Mouse (Mus musculus) thymus, adult 2 months (tissue): ENCODE data around the gene Rinl.

Source experiments
- CTCF ChIP-seq: fragments of 200-500 bp; IDR thresholded peaks from 2 replicates; pipeline ENCODE4 v1.5.1; 2012; ENCODE audit warnings: mild to moderate bottlenecking, control low read depth, low read length, moderate library complexity, borderline replicate concordance; ENCODE audit not compliant: control insufficient read depth, poor library complexity, insufficient read depth; ENCODE audit errors: extremely low read depth
- POLR2A ChIP-seq: fragments of 200-500 bp; IDR thresholded peaks from 2 replicates; pipeline ENCODE4 v1.6.1; 2012; ENCODE audit warnings: mild to moderate bottlenecking, low read length, control low read depth, moderate library complexity; ENCODE audit not compliant: control insufficient read depth, poor library complexity, insufficient read depth; ENCODE audit errors: extremely low read depth

- no peak for TF ChIP-seq CTCF
- no peak for TF ChIP-seq POLR2A
Observed at GRCm38 (mm10) chr7:28817524-28817923, 28.8 kb downstream of the Rinl start.
